Mouse (Mus musculus) bone marrow, adult 2 months (tissue): ENCODE results near the gene Btbd19.

Experiments
- CTCF ChIP-seq: fragments of 200-500 bp; IDR thresholded peaks from 2 replicates; pipeline ENCODE4 v1.5.1; 2011; ENCODE audit warnings: low read length, control low read depth; ENCODE audit not compliant: control insufficient read depth, insufficient read depth
- POLR2A ChIP-seq: fragments of 200-500 bp; IDR thresholded peaks from 2 replicates; pipeline ENCODE4 v1.6.1; 2011; ENCODE audit warnings: low read depth, mild to moderate bottlenecking, control low read depth, low read length, borderline replicate concordance; ENCODE audit not compliant: control insufficient read depth

DNA sequence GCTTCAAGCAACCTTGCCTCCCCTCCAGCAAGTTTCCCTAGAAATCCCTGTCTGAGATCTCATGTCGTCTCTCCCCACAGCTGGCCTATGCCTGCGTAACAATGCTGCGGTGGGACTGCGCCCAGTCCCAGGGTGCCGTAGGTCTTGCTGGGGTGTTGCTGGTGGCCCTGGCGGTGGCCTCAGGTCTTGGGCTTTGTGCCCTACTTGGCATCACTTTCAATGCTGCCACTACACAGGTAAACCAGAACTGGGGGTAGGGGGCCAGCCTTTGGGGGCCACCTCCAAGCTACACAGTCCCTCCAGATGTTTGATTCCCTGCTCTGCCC, 17.0 kb downstream of the Btbd19 start:
- TF ChIP-seq POLR2A: no peak
- no peak for TF ChIP-seq CTCF
